Mouse (Mus musculus): ENCODE data around the gene Smurf1.

GRCm38 (mm10) chr5:144937304-144937703 lies 28.3 kb downstream of the Smurf1 start:
- TF ChIP-seq POLR2A (IDR thresholded peaks at IDR 0.05; ENCODE audit: low read depth, low read length) (no peak), CTCF (conservative IDR thresholded peaks at IDR 0.05 in 1 of 2, IDR thresholded peaks at IDR 0.05 in 1 of 2; ENCODE audit: low read depth in 2 of 2, low read length in 2 of 2) (no peak), MAX (IDR thresholded peaks at IDR 0.05; ENCODE audit: low read length) (no peak), POLR2AphosphoS2 (IDR thresholded peaks at IDR 0.05; ENCODE audit: low read depth, low read length) (no peak), GABPA (IDR thresholded peaks at IDR 0.05; ENCODE audit: insufficient replicate concordance, low read depth, low read length) (no peak), EP300 (IDR thresholded peaks at IDR 0.05; ENCODE audit: low read length) (no peak), HCFC1 (IDR thresholded peaks at IDR 0.05; ENCODE audit: low read depth, low read length) (no peak), NRF1 (IDR thresholded peaks at IDR 0.05; ENCODE audit: low read depth, low read length) (no peak)

Measured in CH12.LX (cell line).